Mouse (Mus musculus): ENCODE measurements at regions not wholly inside any gene's neighbourhood (a gene's known extent, or its start where the extent isn't known, plus 50 kb on each side); places are given as distances from the start of the nearest gene placed in this dataset.

DNA sequence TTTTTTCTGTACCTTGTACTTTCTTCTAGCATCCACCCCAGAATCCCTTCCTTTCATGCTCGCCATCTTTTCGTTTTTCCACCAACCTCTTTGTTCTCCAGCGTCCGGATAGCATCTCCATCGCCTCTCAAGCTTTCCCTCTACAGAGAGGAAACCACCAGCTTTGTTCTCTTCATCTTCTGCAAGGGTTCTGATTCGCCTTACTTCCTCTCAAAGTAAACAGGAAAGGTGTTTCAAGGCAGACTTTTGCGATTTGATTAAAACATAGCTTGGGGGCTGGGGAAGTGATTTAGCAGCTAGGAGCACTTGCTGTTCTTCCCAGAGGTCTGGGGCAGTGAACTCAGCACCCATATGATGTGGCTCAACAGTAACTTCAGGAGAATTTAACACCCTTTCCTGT is 71.4 kb downstream of the Emp1 start:
- 70% methylated on average over 7 of the region's 7 CpGs for WGBS
- no peaks in the 10 kb centered on the region for H3K27me3 ChIP-seq (ENCODE audit: control insufficient read depth, insufficient read depth, low read length)
- H3K36me3 ChIP-seq (ENCODE audit: control insufficient read depth, insufficient read depth, low read length) = no peaks in the 10 kb centered on the region
- H3K9ac ChIP-seq (replicated peaks; ENCODE audit: low read depth, low read length) = no peak overlapping the region
- H3K4me2 ChIP-seq (replicated peaks; ENCODE audit: low read depth, low read length) = no peak overlapping the region
- no peaks in the 10 kb centered on the region; the same call in 1 of the 2 replicates for H3K9me3 ChIP-seq (ENCODE audit: control insufficient read depth, low read depth, low read length)
- no peaks in the 10 kb centered on the region for H3K4me1 ChIP-seq (ENCODE audit: control insufficient read depth, insufficient read depth, low read length)
- no peak for ATAC-seq (ENCODE audit: insufficient number of reproducible peaks, insufficient read depth, low FRiP score, low read depth)
- H3K27ac ChIP-seq (ENCODE audit: low read length) = no peak overlapping the region
- H3K4me3 ChIP-seq (ENCODE audit: low read depth, low read length) = no peak overlapping the region

DNA sequence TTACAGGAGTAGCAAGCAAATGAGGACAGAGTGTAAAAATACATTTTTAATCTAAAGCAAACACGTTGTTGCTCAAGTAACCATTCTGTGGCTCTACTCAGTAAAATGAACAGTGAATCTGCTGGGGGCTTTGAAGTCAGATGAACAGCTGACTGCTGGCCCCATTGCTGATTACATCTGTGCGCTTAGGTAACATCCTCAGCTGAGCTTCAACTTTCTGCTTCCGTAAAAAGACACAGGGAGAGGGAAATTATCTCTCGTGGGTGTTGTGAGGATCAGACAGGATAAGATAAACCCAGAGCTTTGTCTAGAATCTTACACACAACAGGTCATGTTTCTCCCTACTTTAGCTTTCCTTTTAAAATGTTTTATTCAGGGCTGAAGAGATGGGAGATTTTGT is 74.0 kb downstream of the Emp1 start:
- WGBS = 73% methylated on average over 4 of the region's 4 CpGs
- Histone ChIP-seq H3K9me3 (ENCODE audit: control insufficient read depth, low read depth, low read length) (no peaks in the 10 kb centered on the region; the same call in 1 of the 2 replicates), H3K9ac (replicated peaks; ENCODE audit: low read depth, low read length) (no peak overlapping the region), H3K36me3 (ENCODE audit: control insufficient read depth, insufficient read depth, low read length) (no peaks in the 10 kb centered on the region), H3K4me3 (ENCODE audit: low read depth, low read length) (no peak overlapping the region), H3K27ac (ENCODE audit: low read length) (no peak overlapping the region), H3K4me2 (replicated peaks; ENCODE audit: low read depth, low read length) (no peak overlapping the region), H3K27me3 (ENCODE audit: control insufficient read depth, insufficient read depth, low read length) (no peaks in the 10 kb centered on the region), H3K4me1 (ENCODE audit: control insufficient read depth, insufficient read depth, low read length) (no peaks in the 10 kb centered on the region)
- no peak for ATAC-seq (ENCODE audit: insufficient number of reproducible peaks, insufficient read depth, low FRiP score, low read depth)

DNA sequence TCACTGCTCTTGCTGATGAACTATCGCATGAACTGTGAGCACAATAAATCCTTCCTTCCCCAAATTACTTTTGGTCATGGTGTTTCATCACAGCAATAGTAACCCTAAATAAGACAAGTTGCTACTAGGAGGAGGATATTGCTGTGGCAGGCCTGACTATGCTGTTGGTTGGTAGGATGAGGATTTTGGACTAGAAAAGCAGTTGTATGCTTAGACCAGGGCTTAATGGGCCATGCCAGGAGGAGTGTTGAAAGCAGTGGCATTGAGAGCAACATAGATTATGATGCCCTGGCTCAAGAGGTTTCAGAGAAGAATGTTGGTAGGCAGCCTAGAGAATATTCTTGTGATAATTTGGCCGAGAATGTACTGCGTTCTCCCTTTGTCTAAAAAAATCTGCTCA is 75.9 kb downstream of the Emp1 start:
- Histone ChIP-seq H3K9ac (replicated peaks; ENCODE audit: low read depth, low read length) (no peak overlapping the region), H3K4me3 (ENCODE audit: low read depth, low read length) (no peak overlapping the region), H3K4me1 (ENCODE audit: control insufficient read depth, insufficient read depth, low read length) (no peaks in the 10 kb centered on the region), H3K27ac (ENCODE audit: low read length) (no peak overlapping the region), H3K9me3 (ENCODE audit: control insufficient read depth, low read depth, low read length) (no peaks in the 10 kb centered on the region; the same call in 1 of the 2 replicates), H3K4me2 (replicated peaks; ENCODE audit: low read depth, low read length) (no peak overlapping the region), H3K27me3 (ENCODE audit: control insufficient read depth, insufficient read depth, low read length) (no peaks in the 10 kb centered on the region), H3K36me3 (ENCODE audit: control insufficient read depth, insufficient read depth, low read length) (no peaks in the 10 kb centered on the region)
- ATAC-seq (ENCODE audit: insufficient number of reproducible peaks, insufficient read depth, low FRiP score, low read depth) = no peak
- WGBS = 96% methylated on average over 3 of the region's 3 CpGs

DNA sequence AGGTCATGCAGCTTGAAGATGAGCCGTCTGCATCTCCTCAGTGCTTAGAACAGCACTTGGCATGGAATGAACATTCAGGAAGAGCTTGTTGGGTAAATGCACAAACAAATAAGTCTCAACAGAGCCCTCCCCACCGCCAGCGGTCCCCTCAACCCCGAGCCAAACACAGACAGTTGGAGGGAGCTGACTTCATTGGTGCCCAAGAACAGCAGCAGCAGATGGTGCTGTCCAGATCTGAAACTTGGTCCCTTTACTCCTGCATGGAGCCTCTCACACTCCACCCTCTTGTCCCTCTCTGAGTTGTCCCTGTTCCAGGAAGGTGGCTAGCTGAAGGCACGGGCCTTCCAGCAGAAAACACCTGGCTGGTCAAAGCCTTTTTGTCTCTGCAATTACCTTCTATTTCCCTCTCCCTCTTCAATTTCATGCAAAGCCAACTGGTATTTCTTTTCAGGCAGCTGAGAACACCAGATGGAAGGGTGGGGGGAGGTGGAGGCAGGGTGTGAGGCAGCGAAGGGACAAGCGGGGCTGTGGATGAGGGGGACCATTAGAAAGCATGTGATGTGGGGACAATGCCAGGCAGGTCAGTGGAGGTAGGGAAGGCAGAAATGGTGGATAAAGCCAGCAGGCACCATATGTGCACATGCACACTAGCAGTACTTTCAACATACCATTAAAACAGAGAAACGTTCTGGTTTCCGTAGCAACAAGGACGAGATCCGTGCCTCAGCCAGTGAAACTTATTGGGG is 79.0 kb downstream of the Emp1 start:
- no peak overlapping the region for H3K27ac ChIP-seq (ENCODE audit: low read length)
- H3K4me1 ChIP-seq (ENCODE audit: control insufficient read depth, insufficient read depth, low read length) = no peaks in the 10 kb centered on the region; the same call in 1 of the 2 replicates
- H3K36me3 ChIP-seq (ENCODE audit: control insufficient read depth, insufficient read depth, low read length) = no peaks in the 10 kb centered on the region
- ATAC-seq (ENCODE audit: insufficient number of reproducible peaks, insufficient read depth, low FRiP score, low read depth) = no peak
- H3K9ac ChIP-seq (replicated peaks; ENCODE audit: low read depth, low read length) = no peak overlapping the region
- H3K27me3 ChIP-seq (ENCODE audit: control insufficient read depth, insufficient read depth, low read length) = no peaks in the 10 kb centered on the region
- WGBS = 64% methylated on average over 11 of the region's 11 CpGs
- H3K4me2 ChIP-seq (replicated peaks; ENCODE audit: low read depth, low read length) = no peak overlapping the region
- no peaks in the 10 kb centered on the region; the same call in 1 of the 2 replicates for H3K9me3 ChIP-seq (ENCODE audit: control insufficient read depth, low read depth, low read length)
- H3K4me3 ChIP-seq (ENCODE audit: low read depth, low read length) = no peak overlapping the region

DNA sequence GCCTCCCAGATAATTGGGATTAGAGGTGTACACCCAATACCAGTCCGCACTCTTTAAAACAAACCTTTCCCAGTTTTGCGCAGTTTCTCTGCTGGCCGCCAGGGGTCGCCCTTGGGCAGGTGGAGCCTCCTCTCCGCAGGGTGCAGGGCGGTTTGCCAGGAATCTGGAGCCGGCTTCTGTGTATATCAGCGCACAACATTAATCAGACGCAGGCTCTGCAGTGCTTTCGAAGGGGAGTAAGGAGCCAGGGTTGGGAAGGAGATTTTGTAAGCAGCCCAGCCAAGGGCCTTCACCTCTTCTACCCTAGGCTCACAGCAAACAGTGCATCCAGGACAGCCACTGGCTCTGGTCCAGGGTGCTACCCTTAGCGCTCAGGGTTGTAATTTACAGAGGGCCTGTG is 82.3 kb downstream of the Emp1 start:
- peak; percentile 92 for ATAC-seq (ENCODE audit: insufficient number of reproducible peaks, insufficient read depth, low FRiP score, low read depth)
- Histone ChIP-seq H3K4me2 (replicated peaks; ENCODE audit: low read depth, low read length) (no peak overlapping the region; the same call in 1 of the 2 replicates), H3K9me3 (ENCODE audit: control insufficient read depth, low read depth, low read length) (no peaks in the 10 kb centered on the region), H3K9ac (replicated peaks; ENCODE audit: low read depth, low read length) (no peak overlapping the region), H3K4me3 (ENCODE audit: low read depth, low read length) (no peak overlapping the region), H3K27me3 (ENCODE audit: control insufficient read depth, insufficient read depth, low read length) (no peaks in the 10 kb centered on the region), H3K36me3 (ENCODE audit: control insufficient read depth, insufficient read depth, low read length) (no peaks in the 10 kb centered on the region), H3K27ac (ENCODE audit: low read length) (no peak overlapping the region), H3K4me1 (ENCODE audit: control insufficient read depth, insufficient read depth, low read length) (no peaks in the 10 kb centered on the region; the same call in 1 of the 2 replicates)
- WGBS = 3% methylated on average over 11 of the region's 11 CpGs

DNA sequence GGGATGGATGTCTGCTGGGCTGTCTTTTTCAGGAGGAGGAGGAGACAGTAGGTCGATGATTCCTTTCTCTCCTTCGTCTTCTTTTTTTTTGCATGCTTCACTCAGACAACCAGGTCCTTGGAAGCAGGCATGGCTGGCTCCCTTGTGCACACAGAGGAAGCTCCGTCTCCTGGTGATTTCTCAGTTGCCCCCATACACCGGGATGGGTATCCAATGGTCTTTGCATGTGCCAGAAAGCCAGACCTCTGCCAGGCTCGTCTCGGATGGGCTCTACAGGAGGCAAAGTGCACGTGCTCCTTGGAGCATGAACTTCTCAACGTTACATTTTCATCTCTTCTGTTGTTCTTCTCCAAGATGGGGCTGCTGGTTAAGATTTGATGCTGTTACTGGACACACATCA is 82.7 kb downstream of the Emp1 start:
- Histone ChIP-seq H3K27me3 (ENCODE audit: control insufficient read depth, insufficient read depth, low read length) (no peaks in the 10 kb centered on the region), H3K36me3 (ENCODE audit: control insufficient read depth, insufficient read depth, low read length) (no peaks in the 10 kb centered on the region), H3K27ac (ENCODE audit: low read length) (no peak overlapping the region), H3K4me1 (ENCODE audit: control insufficient read depth, insufficient read depth, low read length) (no peaks in the 10 kb centered on the region; the same call in 1 of the 2 replicates), H3K9me3 (ENCODE audit: control insufficient read depth, low read depth, low read length) (no peaks in the 10 kb centered on the region), H3K4me3 (ENCODE audit: low read depth, low read length) (no peak overlapping the region), H3K4me2 (replicated peaks; ENCODE audit: low read depth, low read length) (no peak overlapping the region; the same call in 1 of the 2 replicates), H3K9ac (replicated peaks; ENCODE audit: low read depth, low read length) (no peak overlapping the region)
- WGBS = 38% methylated on average over 8 of the region's 8 CpGs
- ATAC-seq (ENCODE audit: insufficient number of reproducible peaks, insufficient read depth, low FRiP score, low read depth) = peak; percentile 34; the same call in 1 of the 2 replicates

DNA sequence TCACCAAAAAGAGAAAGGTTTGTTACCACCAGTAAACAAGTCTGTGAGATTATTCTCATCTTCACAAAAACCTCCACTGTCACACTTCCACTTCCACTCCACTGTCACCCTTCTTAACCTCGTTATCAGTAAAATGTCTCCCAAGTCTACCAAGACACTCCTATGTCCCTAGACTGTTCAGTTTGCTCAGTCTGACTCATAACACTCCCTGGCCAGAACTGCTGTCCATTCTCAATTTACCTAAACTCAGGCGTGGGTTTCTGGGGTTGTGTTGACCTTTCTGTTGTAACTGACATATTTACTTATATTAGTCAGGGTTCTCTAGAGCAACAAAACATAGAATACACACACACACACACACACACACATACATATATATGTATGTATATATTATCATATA is 85.5 kb downstream of the Emp1 start:
- H3K9me3 ChIP-seq (ENCODE audit: control insufficient read depth, low read depth, low read length) = no peaks in the 10 kb centered on the region
- no peak overlapping the region for H3K27ac ChIP-seq (ENCODE audit: low read length)
- no peaks in the 10 kb centered on the region for H3K36me3 ChIP-seq (ENCODE audit: control insufficient read depth, insufficient read depth, low read length)
- no peak overlapping the region for H3K9ac ChIP-seq (replicated peaks; ENCODE audit: low read depth, low read length)
- no peak overlapping the region for H3K4me2 ChIP-seq (replicated peaks; ENCODE audit: low read depth, low read length)
- no peaks in the 10 kb centered on the region for H3K27me3 ChIP-seq (ENCODE audit: control insufficient read depth, insufficient read depth, low read length)
- no peaks in the 10 kb centered on the region; the same call in 1 of the 2 replicates for H3K4me1 ChIP-seq (ENCODE audit: control insufficient read depth, insufficient read depth, low read length)
- H3K4me3 ChIP-seq (ENCODE audit: low read depth, low read length) = no peak overlapping the region
- no peak for ATAC-seq (ENCODE audit: insufficient number of reproducible peaks, insufficient read depth, low FRiP score, low read depth)
- WGBS = 55% methylated on average over 2 of the region's 2 CpGs

DNA sequence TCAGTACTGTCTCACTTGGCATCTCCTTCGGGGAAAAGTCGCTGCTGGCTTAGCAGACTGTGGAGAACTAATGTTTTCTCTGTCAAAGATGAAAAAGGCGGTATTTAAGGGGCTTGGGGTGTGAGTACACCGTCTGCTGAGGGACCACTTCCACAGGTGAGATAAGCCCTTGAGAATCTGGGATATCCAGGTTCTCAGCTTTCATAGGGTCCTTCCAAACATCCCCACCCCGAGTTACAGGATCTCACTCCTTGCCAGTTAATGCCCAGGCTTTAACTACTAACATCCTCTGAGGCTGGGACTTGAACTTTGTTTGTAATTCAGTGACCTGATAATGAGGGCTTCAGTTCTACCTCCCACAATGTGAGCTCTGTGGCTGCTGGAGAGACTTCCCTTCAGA is 86.9 kb downstream of the Emp1 start:
- WGBS = 76% methylated on average over 5 of the region's 5 CpGs
- Histone ChIP-seq H3K9ac (replicated peaks; ENCODE audit: low read depth, low read length) (no peak overlapping the region), H3K36me3 (ENCODE audit: control insufficient read depth, insufficient read depth, low read length) (no peaks in the 10 kb centered on the region), H3K4me2 (replicated peaks; ENCODE audit: low read depth, low read length) (no peak overlapping the region), H3K4me1 (ENCODE audit: control insufficient read depth, insufficient read depth, low read length) (no peaks in the 10 kb centered on the region; the same call in 1 of the 2 replicates), H3K27me3 (ENCODE audit: control insufficient read depth, insufficient read depth, low read length) (no peaks in the 10 kb centered on the region), H3K27ac (ENCODE audit: low read length) (no peak overlapping the region), H3K9me3 (ENCODE audit: control insufficient read depth, low read depth, low read length) (no peaks in the 10 kb centered on the region), H3K4me3 (ENCODE audit: low read depth, low read length) (no peak overlapping the region)
- ATAC-seq (ENCODE audit: insufficient number of reproducible peaks, insufficient read depth, low FRiP score, low read depth) = no peak

DNA sequence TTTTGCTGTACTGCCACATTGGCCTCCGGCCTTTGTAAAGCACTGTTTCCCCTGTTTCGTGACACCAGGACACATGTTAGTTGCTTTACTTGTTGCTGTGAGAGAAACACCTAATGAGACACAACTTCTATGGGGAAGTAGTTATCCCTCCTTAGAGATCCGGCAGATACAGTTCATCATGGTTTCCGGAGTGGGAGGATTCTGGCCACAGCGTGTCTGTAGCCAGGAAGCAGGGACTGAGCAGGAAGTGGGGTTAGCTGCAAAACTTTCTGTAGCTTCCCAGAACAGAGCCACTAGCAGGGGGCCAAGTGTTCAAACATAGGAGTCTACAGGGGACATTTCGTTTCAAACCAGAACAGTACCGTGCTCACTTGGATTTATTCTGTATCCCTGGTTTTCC is 88.2 kb downstream of the Emp1 start:
- H3K36me3 ChIP-seq (ENCODE audit: control insufficient read depth, insufficient read depth, low read length) = no peaks in the 10 kb centered on the region
- H3K4me1 ChIP-seq (ENCODE audit: control insufficient read depth, insufficient read depth, low read length) = no peaks in the 10 kb centered on the region
- 76% methylated on average over 7 of the region's 7 CpGs for WGBS
- H3K4me2 ChIP-seq (replicated peaks; ENCODE audit: low read depth, low read length) = no peak overlapping the region
- H3K4me3 ChIP-seq (ENCODE audit: low read depth, low read length) = no peak overlapping the region
- no peak for ATAC-seq (ENCODE audit: insufficient number of reproducible peaks, insufficient read depth, low FRiP score, low read depth)
- no peaks in the 10 kb centered on the region for H3K27me3 ChIP-seq (ENCODE audit: control insufficient read depth, insufficient read depth, low read length)
- H3K27ac ChIP-seq (ENCODE audit: low read length) = no peak overlapping the region
- H3K9me3 ChIP-seq (ENCODE audit: control insufficient read depth, low read depth, low read length) = no peaks in the 10 kb centered on the region
- no peak overlapping the region for H3K9ac ChIP-seq (replicated peaks; ENCODE audit: low read depth, low read length)

Measured in stomach, embryonic 14.5 days (tissue).